Mouse (Mus musculus) MEL (cell line): ENCODE data around the gene Olfr78. TPM values are rescaled to one million over a fixed set of nuclear protein-coding genes. Genes with fewer than 3 reads are reported as not detected.

Experiments
- DNase-seq: peaks from one replicate; pipeline ENCODE4 v3.0.0; 2011; ENCODE audit warnings: low read depth, low spot score
- H3K27ac ChIP-seq: 2 replicates; pipeline ENCODE4 v1.5.1; 2012; ENCODE audit warnings: low read depth, mild to moderate bottlenecking, control low read depth, low read length, moderate library complexity; ENCODE audit not compliant: control insufficient read depth
- H3K27me3 ChIP-seq, 2 experiments: fragments of 150-350 bp in 1 of 2; sonication (generic) in 1 of 2; 2 replicates each; pipeline ENCODE4 v1.6.1; 2012; ENCODE audit warnings: low read length in 2 of 2, mild to moderate bottlenecking in 2 of 2, improper control_type of control experiment in 1 of 2, moderate library complexity in 1 of 2; ENCODE audit not compliant: insufficient read depth in 2 of 2, control insufficient read depth in 1 of 2
- H3K36me3 ChIP-seq, 2 experiments: 2 replicates each; pipeline ENCODE4 v1.6.1; 2012 to 2014; ENCODE audit warnings: low read length in 2 of 2, improper control_type of control experiment in 1 of 2, inconsistent platforms in 1 of 2, mild to moderate bottlenecking in 1 of 2; ENCODE audit not compliant: insufficient read depth in 2 of 2, control insufficient read depth in 1 of 2
- H3K4me1 ChIP-seq, 2 experiments: fragments of 150-350 bp in 1 of 2; sonication (generic) in 1 of 2; 2 replicates each; pipeline ENCODE4 v1.6.1; 2012; ENCODE audit warnings: low read length in 2 of 2, improper control_type of control experiment in 1 of 2, mild to moderate bottlenecking in 1 of 2; ENCODE audit not compliant: insufficient read depth in 2 of 2, control insufficient read depth in 1 of 2
- H3K4me3 ChIP-seq, 2 experiments: fragments of 150-350 bp in 1 of 2; sonication (generic) in 1 of 2; 2 replicates each; pipeline ENCODE4 v1.5.1; 2012; ENCODE audit warnings: low read depth in 2 of 2, low read length in 2 of 2, mild to moderate bottlenecking in 2 of 2, moderate library complexity in 2 of 2, control low read depth in 1 of 2, improper control_type of control experiment in 1 of 2; ENCODE audit not compliant: control insufficient read depth in 1 of 2, insufficient read depth in 1 of 2
- H3K79me2 ChIP-seq: 2 replicates; pipeline ENCODE4 v1.6.1; 2012; ENCODE audit warnings: mild to moderate bottlenecking, low read length, moderate library complexity; ENCODE audit not compliant: control insufficient read depth, poor library complexity, insufficient read depth
- H3K9ac ChIP-seq: 2 replicates; pipeline ENCODE4 v1.6.1; 2012; ENCODE audit warnings: low read depth, mild to moderate bottlenecking, control low read depth, low read length, moderate library complexity; ENCODE audit not compliant: control insufficient read depth, poor library complexity, severe bottlenecking
- H3K9me3 ChIP-seq: fragments of 150-350 bp; sonication (generic); replicated peaks from 2 replicates; pipeline ENCODE4 v1.6.1; 2012; ENCODE audit warnings: mild to moderate bottlenecking, low read length, improper control_type of control experiment, moderate library complexity; ENCODE audit not compliant: insufficient read depth
- BHLHE40 ChIP-seq: IDR thresholded peaks from 2 replicates; pipeline ENCODE4 v1.6.1; 2012; ENCODE audit warnings: low read depth, mild to moderate bottlenecking, inconsistent platforms, low read length, improper control_type of control experiment, borderline replicate concordance
- CHD1 ChIP-seq: IDR thresholded peaks from 2 replicates; pipeline ENCODE4 v1.6.1; 2012; ENCODE audit warnings: low read depth, mild to moderate bottlenecking, inconsistent platforms, low read length, improper control_type of control experiment
- E2F4 ChIP-seq: IDR thresholded peaks from 2 replicates; pipeline ENCODE4 v1.6.1; 2011; ENCODE audit warnings: low read depth, low read length, improper control_type of control experiment, borderline replicate concordance
- EP300 ChIP-seq, 2 experiments: IDR thresholded peaks; 2 replicates each; pipeline ENCODE4 v1.6.1; 2011; ENCODE audit warnings: improper control_type of control experiment in 2 of 2, low read length in 2 of 2, low read depth in 1 of 2, mild to moderate bottlenecking in 1 of 2
- GABPA ChIP-seq: IDR thresholded peaks from 2 replicates; pipeline ENCODE4 v1.6.1; 2012; ENCODE audit warnings: low read depth, mild to moderate bottlenecking, inconsistent platforms, low read length, improper control_type of control experiment, moderate library complexity
- HCFC1 ChIP-seq: IDR thresholded peaks from 2 replicates; pipeline ENCODE4 v1.6.1; 2012; ENCODE audit warnings: low read depth, mild to moderate bottlenecking, inconsistent platforms, low read length, improper control_type of control experiment, moderate library complexity
- MAFK ChIP-seq: IDR thresholded peaks from 2 replicates; pipeline ENCODE4 v1.6.1; 2011; ENCODE audit warnings: low read depth, mild to moderate bottlenecking, low read length, improper control_type of control experiment, borderline replicate concordance
- MAX ChIP-seq: IDR thresholded peaks from 2 replicates; pipeline ENCODE4 v1.6.1; 2011; ENCODE audit warnings: low read length, improper control_type of control experiment
- MEF2A ChIP-seq: IDR thresholded peaks from 2 replicates; pipeline ENCODE4 v1.6.1; 2014; ENCODE audit warnings: low read depth, mild to moderate bottlenecking, inconsistent platforms, low read length, improper control_type of control experiment; ENCODE audit not compliant: poor library complexity, insufficient replicate concordance, severe bottlenecking; ENCODE audit errors: extremely low read depth
- MYC ChIP-seq: IDR thresholded peaks from 2 replicates; pipeline ENCODE4 v1.6.1; 2011; ENCODE audit warnings: low read depth, mild to moderate bottlenecking, low read length, improper control_type of control experiment, moderate library complexity
- NELFE ChIP-seq: IDR thresholded peaks from 2 replicates; pipeline ENCODE4 v1.6.1; 2011; ENCODE audit warnings: low read depth, low read length, improper control_type of control experiment
- NRF1 ChIP-seq: IDR thresholded peaks from 2 replicates; pipeline ENCODE4 v1.6.1; 2014; ENCODE audit warnings: low read depth, mild to moderate bottlenecking, inconsistent platforms, low read length, improper control_type of control experiment, moderate library complexity; ENCODE audit not compliant: poor library complexity, insufficient read depth, severe bottlenecking
- POLR2A ChIP-seq, 2 experiments: IDR thresholded peaks; 2 replicates each; pipeline ENCODE4 v1.6.1; 2011 to 2012; ENCODE audit warnings: low read length in 2 of 2, mild to moderate bottlenecking in 2 of 2, control low read depth in 1 of 2, improper control_type of control experiment in 1 of 2, low read depth in 1 of 2, moderate library complexity in 1 of 2; ENCODE audit not compliant: control insufficient read depth in 1 of 2, insufficient read depth in 1 of 2, poor library complexity in 1 of 2
- POLR2AphosphoS5 ChIP-seq: IDR thresholded peaks from 2 replicates; pipeline ENCODE4 v1.6.1; 2012; ENCODE audit warnings: low read depth, borderline replicate concordance, mild to moderate bottlenecking, inconsistent platforms, low read length, moderate library complexity, mixed read lengths
- RAD21 ChIP-seq: IDR thresholded peaks from 2 replicates; pipeline ENCODE4 v1.6.1; 2011; ENCODE audit warnings: mild to moderate bottlenecking, low read depth, low read length, improper control_type of control experiment
- SIN3A ChIP-seq: IDR thresholded peaks from 2 replicates; pipeline ENCODE4 v1.6.1; 2012; ENCODE audit warnings: low read length, improper control_type of control experiment, inconsistent platforms
- TAL1 ChIP-seq: IDR thresholded peaks from 2 replicates; pipeline ENCODE4 v1.6.1; 2012; ENCODE audit warnings: mild to moderate bottlenecking, inconsistent platforms, low read length, moderate library complexity, mixed read lengths
- TCF12 ChIP-seq: IDR thresholded peaks from 2 replicates; pipeline ENCODE4 v1.6.1; 2014; ENCODE audit warnings: low read depth, mild to moderate bottlenecking, inconsistent platforms, low read length, improper control_type of control experiment, moderate library complexity
- UBTF ChIP-seq: IDR thresholded peaks from 2 replicates; pipeline ENCODE4 v1.6.1; 2012; ENCODE audit warnings: low read depth, mild to moderate bottlenecking, inconsistent platforms, low read length, improper control_type of control experiment, moderate library complexity, borderline replicate concordance; ENCODE audit not compliant: insufficient read depth
- USF2 ChIP-seq, 2 experiments: IDR thresholded peaks; 2 replicates each; pipeline ENCODE4 v1.6.1; 2011 to 2012; ENCODE audit warnings: improper control_type of control experiment in 2 of 2, low read length in 2 of 2, borderline replicate concordance in 1 of 2, inconsistent platforms in 1 of 2, low read depth in 1 of 2, mild to moderate bottlenecking in 1 of 2; ENCODE audit not compliant: insufficient read depth in 1 of 2
- ZKSCAN1 ChIP-seq: IDR thresholded peaks from 2 replicates; pipeline ENCODE4 v1.6.1; 2012; ENCODE audit warnings: low read depth, mild to moderate bottlenecking, inconsistent platforms, low read length, improper control_type of control experiment, moderate library complexity
- ZNF384 ChIP-seq: IDR thresholded peaks from 2 replicates; pipeline ENCODE4 v1.6.1; 2012; ENCODE audit warnings: low read depth, mild to moderate bottlenecking, inconsistent platforms, low read length, improper control_type of control experiment
- polyA plus RNA-seq, 2 experiments: library from polyadenylated mRNA; stranded (reverse) in 1 of 2; unstranded in 1 of 2; fragments of >175 nt in 1 of 2; fragments of >200 nt in 1 of 2; gene quantifications; 2 replicates each; pipeline versions ENCODE4 v1.2.1 to v1.2.4; 2012; ENCODE audit warnings: low replicate concordance in 2 of 2, low read depth in 1 of 2; ENCODE audit not compliant: insufficient read length in 2 of 2, insufficient read depth in 1 of 2, missing spikeins in 1 of 2
- total RNA-seq: library from RNA; depleted of rRNA; stranded (reverse); fragments of 300-350 nt; gene quantifications from 2 replicates; pipeline ENCODE4 v1.2.3, GENCODE M21; 2012

The Olfr78 gene
- total and polyA plus RNA-seq, 3 experiments: not detected

GRCm38 (mm10) chr7:102701915-102702314 is 57.4 kb downstream of the Olfr78 start, which contains the start of gene Olfr558:
TSS of gene Olfr558 (plus strand) at chr7:102702215.
- Histone ChIP-seq H3K79me2 (no peaks in the 10 kb centered on the region), H3K4me3 (no peak within 1 kb of the TSS), H3K4me1 (no peaks in the 10 kb centered on the region), H3K27me3 (no peaks in the 10 kb centered on the region; a peak in 1 of 4 replicates), H3K9me3 (no peaks in the 10 kb centered on the region), H3K27ac (no peak within 1 kb of the TSS), H3K36me3 (no peaks in the 10 kb centered on the region), H3K9ac (no peak within 1 kb of the TSS)
- no peak for DNase-seq
- TF ChIP-seq POLR2A (IDR thresholded peaks at IDR 0.05; ENCODE audit: control insufficient read depth in 1 of 2, insufficient read depth in 1 of 2, low read depth in 1 of 2, low read length in 2 of 2, poor library complexity in 1 of 2) (no peak), UBTF (no peak), MEF2A (no peak), TCF12 (no peak), USF2 (IDR thresholded peaks at IDR 0.05; ENCODE audit: borderline replicate concordance in 1 of 2, insufficient read depth in 1 of 2, low read depth in 1 of 2, low read length in 2 of 2) (no peak), POLR2AphosphoS5 (no peak), EP300 (IDR thresholded peaks at IDR 0.05; ENCODE audit: low read depth in 1 of 2, low read length in 2 of 2) (no peak), GABPA (no peak)

- no peak for TF ChIP-seq SIN3A
- no peak for TF ChIP-seq MAFK
- TF ChIP-seq CHD1: no peak
- no peak for TF ChIP-seq NRF1
- TF ChIP-seq MYC: no peak
- no peak for TF ChIP-seq ZNF384
- TF ChIP-seq HCFC1: no peak
- TF ChIP-seq NELFE: no peak
- TF ChIP-seq EP300 (IDR thresholded peaks at IDR 0.05; ENCODE audit: low read depth in 1 of 2, low read length in 2 of 2): no peak
- TF ChIP-seq ZKSCAN1: no peak
- TF ChIP-seq RAD21: no peak
- no peak for TF ChIP-seq E2F4
- TF ChIP-seq TAL1: no peak
- no peak for TF ChIP-seq MAX
- no peak for TF ChIP-seq BHLHE40
- no peak for TF ChIP-seq POLR2AphosphoS5
- DNase-seq: no peak
- H3K4me1 ChIP-seq: no peaks in the 10 kb centered on the region
- H3K4me3 ChIP-seq: no peak overlapping the region
- H3K79me2 ChIP-seq: no peaks in the 10 kb centered on the region
- H3K9me3 ChIP-seq: no peaks in the 10 kb centered on the region
- no peaks in the 10 kb centered on the region for H3K27me3 ChIP-seq
- H3K27ac ChIP-seq: no peak overlapping the region
- H3K36me3 ChIP-seq: no peaks in the 10 kb centered on the region
- H3K9ac ChIP-seq: no peak overlapping the region
Measured at GRCm38 (mm10) chr7:102698461-102698860, 60.8 kb downstream of the Olfr78 start.
